Mouse (Mus musculus) heart, adult 2 months (tissue): ENCODE measurements around the gene Gm49403.
"Not testable (repeated sequence)": the region's sequence is repeated elsewhere in the genome, so short reads cannot be mapped to it uniquely, and the experiment has no call there.

Source experiments
- CTCF ChIP-seq: fragments of 200-600 bp; IDR thresholded peaks from 2 replicates; pipeline ENCODE4 v1.8.1; 2022; ENCODE audit warnings: antibody characterized with exemption, mild to moderate bottlenecking, moderate library complexity
- EP300 ChIP-seq: fragments of 200-500 bp; IDR thresholded peaks from 2 replicates; pipeline ENCODE4 v1.6.1; 2011; ENCODE audit warnings: low read depth, low read length, control low read depth; ENCODE audit not compliant: insufficient read depth
- POLR2A ChIP-seq: fragments of 200-500 bp; IDR thresholded peaks from 2 replicates; pipeline ENCODE4 v1.6.1; 2011; ENCODE audit warnings: mild to moderate bottlenecking, low read depth, low read length, control low read depth; ENCODE audit not compliant: insufficient read depth

- not testable (repeated sequence) for TF ChIP-seq CTCF, POLR2A, EP300
Measured at GRCm38 (mm10) chr19:8870381-8870780, 13.3 kb upstream of the Gm49403 start.
